Mouse (Mus musculus) midbrain, embryonic 13.5 days (tissue): ENCODE measurements around the gene Grap2. TPM values are rescaled to one million over a fixed set of nuclear protein-coding genes. Genes with fewer than 3 reads are reported as not detected.
"Not testable (repeated sequence)": the region's sequence is repeated elsewhere in the genome, so short reads cannot be mapped to it uniquely, and the experiment has no call there.

Source experiments
- ATAC-seq: fragments of 200-750 bp; cut with Nextera tagmentation; 2 replicates; pipeline ENCODE4 v1.8.0; 2017; ENCODE audit warnings: mild to moderate bottlenecking, moderate TSS enrichment, moderate library complexity
- H3K27ac ChIP-seq: fragments of 300-500 bp; sonication (generic); 2 replicates; pipeline ENCODE4 v1.5.1; 2015; ENCODE audit warnings: inconsistent platforms, mild to moderate bottlenecking, moderate library complexity
- H3K27me3 ChIP-seq: fragments of 300-500 bp; sonication (generic); 2 replicates; pipeline ENCODE4 v1.6.1; 2015; ENCODE audit warnings: mild to moderate bottlenecking, inconsistent platforms
- H3K36me3 ChIP-seq: fragments of 300-500 bp; sonication (generic); 2 replicates; pipeline ENCODE4 v1.6.1; 2015; ENCODE audit warnings: mild to moderate bottlenecking, inconsistent platforms
- H3K4me1 ChIP-seq: fragments of 300-500 bp; sonication (generic); replicated peaks from 2 replicates; pipeline ENCODE4 v1.6.1; 2015; ENCODE audit warnings: inconsistent platforms
- H3K4me2 ChIP-seq: fragments of 300-500 bp; sonication (generic); replicated peaks from 2 replicates; pipeline ENCODE4 v1.6.1; 2015; ENCODE audit warnings: moderate library complexity, mild to moderate bottlenecking, inconsistent platforms
- H3K4me3 ChIP-seq: fragments of 300-500 bp; sonication (generic); replicated peaks from 2 replicates; pipeline ENCODE4 v1.5.1; 2015; ENCODE audit warnings: mild to moderate bottlenecking, inconsistent platforms
- H3K9ac ChIP-seq: fragments of 300-500 bp; sonication (generic); replicated peaks from 2 replicates; pipeline ENCODE4 v1.6.1; 2015; ENCODE audit warnings: mild to moderate bottlenecking, inconsistent platforms
- H3K9me3 ChIP-seq: fragments of 300-500 bp; sonication (generic); 2 replicates; pipeline ENCODE4 v1.6.1; 2016; ENCODE audit warnings: mild to moderate bottlenecking, inconsistent platforms
- WGBS: fragments of 180-500 bp; shearing (Covaris S2); methylation state at CpG from one replicate; pipeline ENCODE4 v1.1.7; 2015; 5-methylcytosine and 5-hydroxymethylcytosine counted together
- polyA plus RNA-seq: library from polyadenylated mRNA; unstranded; fragments of >200 nt; fragmentation: Nextera tagmentation; extraction: Ambion mirVana; gene quantifications from 2 replicates; pipeline ENCODE4 v1.2.1, GENCODE M21; 2015

The Grap2 gene
- polyA plus RNA-seq, 1 experiment from 2014 or later = 1.0 TPM

- Histone ChIP-seq H3K9ac (no peak overlapping the region), H3K36me3 (no peaks in the 10 kb centered on the region), H3K27me3 (no peaks in the 10 kb centered on the region), H3K4me3 (no peak overlapping the region), H3K4me2 (no peak overlapping the region), H3K4me1 (peaks cover 5% of the 10 kb centered on the region), H3K27ac (no peak overlapping the region), H3K9me3 (no peaks in the 10 kb centered on the region)
- no peak for ATAC-seq
- WGBS = 89% methylated on average over 1 of the region's 1 CpGs
Measured at GRCm38 (mm10) chr15:80570226-80570625, 2.2 kb upstream of the Grap2 start.

DNA sequence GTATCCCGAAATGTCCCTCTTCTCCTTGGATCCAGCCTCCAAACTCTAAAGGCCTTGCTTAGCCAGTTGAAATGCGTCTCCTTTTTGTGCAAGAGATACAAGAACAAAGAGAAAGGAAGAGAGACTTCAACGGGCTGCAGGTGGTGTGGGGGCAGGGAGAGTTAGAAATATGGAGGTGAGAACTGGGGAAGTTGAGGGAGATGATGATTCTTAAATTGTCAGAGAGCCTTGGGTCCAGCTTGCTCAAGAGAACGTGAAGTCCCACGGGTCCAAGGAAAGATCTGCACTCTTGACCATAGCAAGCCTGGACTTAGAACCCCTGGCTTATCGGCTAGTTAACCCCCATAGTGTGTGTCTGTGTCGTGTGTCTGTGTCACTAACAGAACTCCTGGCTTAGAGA lies 783 bp upstream of the Grap2 start:
- no peak for ATAC-seq
- H3K4me3 ChIP-seq = no peak overlapping the region
- no peak overlapping the region for H3K27ac ChIP-seq
- H3K4me2 ChIP-seq = no peak overlapping the region
- no peaks in the 10 kb centered on the region for H3K9me3 ChIP-seq
- WGBS = 69% methylated on average over 7 of the region's 7 CpGs
- H3K27me3 ChIP-seq = 0 out of 2 replicates have a peak, but pooled peaks cover 5% of the 10 kb centered on the region
- no peak overlapping the region for H3K9ac ChIP-seq
- H3K4me1 ChIP-seq = no peaks in the 10 kb centered on the region
- H3K36me3 ChIP-seq = no peaks in the 10 kb centered on the region

DNA sequence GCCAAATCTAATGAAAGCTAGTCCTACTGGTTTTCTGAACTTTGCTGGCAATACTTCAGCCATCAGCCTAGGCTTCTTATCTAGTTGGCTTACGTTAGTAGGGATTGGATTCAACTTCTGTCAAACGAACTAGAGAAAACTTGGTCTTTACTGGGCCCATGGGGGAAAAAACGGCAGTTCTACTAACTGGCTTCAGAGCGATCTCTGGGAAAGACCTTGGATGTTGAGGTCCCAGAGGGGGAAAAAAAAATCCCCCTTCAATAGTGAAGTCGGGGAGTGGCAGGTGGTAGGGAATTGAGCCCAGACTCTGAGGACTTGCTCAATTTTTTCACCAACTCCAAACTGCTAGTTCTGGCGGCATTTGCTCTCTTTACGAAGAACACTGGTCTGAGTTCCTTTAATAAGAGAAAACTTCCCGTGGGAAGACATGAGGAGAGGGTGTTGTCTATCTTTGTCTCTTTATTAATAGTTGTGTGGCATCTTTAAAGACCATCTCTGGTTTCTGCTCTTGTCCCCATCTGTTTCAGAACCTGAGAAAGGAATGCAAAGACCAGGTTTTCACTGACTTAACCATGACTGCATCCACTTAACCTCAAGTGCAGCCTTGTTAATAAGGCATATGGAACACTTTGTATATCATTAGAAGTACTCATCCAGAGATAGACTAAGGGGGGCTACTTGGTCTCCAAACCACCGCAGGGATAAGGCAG lies 572 bp downstream of the Grap2 start:
- WGBS = 80% methylated on average over 9 of the region's 9 CpGs
- no peak overlapping the region for H3K4me3 ChIP-seq
- no peaks in the 10 kb centered on the region for H3K36me3 ChIP-seq
- no peak overlapping the region for H3K27ac ChIP-seq
- no peak for ATAC-seq
- H3K9ac ChIP-seq = no peak overlapping the region
- no peaks in the 10 kb centered on the region for H3K9me3 ChIP-seq
- no peak overlapping the region for H3K4me2 ChIP-seq
- H3K4me1 ChIP-seq = peaks cover 13% of the 10 kb centered on the region
- H3K27me3 ChIP-seq = peaks cover 8% of the 10 kb centered on the region; the same call in 1 of the 2 replicates

DNA sequence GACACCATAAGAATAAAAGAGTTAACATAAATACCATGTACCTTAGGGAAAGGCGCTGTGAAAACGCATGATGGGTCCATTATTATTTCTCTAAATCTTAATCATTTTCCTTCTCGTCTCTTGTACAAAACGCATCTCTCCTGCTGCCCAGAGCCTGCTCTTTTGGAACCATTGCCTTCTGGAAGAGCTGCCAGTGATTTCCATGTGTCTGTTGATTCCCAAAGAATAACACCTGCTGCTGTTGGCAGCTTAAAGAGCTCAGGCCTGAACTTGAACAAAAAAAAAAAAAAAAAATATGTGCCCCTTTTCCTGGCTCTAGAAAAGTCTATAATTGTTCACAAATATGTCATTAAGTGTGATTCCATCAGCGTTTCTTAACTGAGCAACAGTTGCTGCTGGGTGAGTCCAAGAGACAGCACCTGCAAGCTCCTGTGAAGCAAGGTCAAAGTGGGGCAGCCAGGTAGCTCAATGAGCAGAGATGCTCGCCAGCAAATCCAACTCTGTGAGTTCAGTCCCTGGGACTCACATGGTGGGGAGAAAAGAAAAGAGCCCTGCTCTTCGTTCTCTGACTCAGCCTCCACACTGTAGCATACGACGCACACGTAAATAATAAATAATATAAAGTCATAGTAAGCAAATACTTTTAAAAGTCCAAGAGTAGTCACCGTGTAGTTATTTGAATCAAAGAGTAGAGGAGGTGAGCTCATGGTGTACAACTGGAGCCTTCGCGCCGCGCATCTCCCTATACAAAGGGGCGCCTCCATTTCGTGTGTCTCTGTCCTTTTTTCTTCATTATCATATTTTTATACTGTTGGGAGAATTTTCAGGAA lies 2.0 kb downstream of the Grap2 start:
- 92% methylated on average over 17 of the region's 17 CpGs for WGBS
- no peak overlapping the region for H3K9ac ChIP-seq
- H3K4me3 ChIP-seq = no peak overlapping the region
- no peaks in the 10 kb centered on the region for H3K36me3 ChIP-seq
- H3K4me2 ChIP-seq = no peak overlapping the region
- peaks cover 8% of the 10 kb centered on the region; the same call in 1 of the 2 replicates for H3K27me3 ChIP-seq
- no peaks in the 10 kb centered on the region for H3K9me3 ChIP-seq
- no peak overlapping the region for H3K27ac ChIP-seq
- no peak for ATAC-seq
- H3K4me1 ChIP-seq = peaks cover 16% of the 10 kb centered on the region

DNA sequence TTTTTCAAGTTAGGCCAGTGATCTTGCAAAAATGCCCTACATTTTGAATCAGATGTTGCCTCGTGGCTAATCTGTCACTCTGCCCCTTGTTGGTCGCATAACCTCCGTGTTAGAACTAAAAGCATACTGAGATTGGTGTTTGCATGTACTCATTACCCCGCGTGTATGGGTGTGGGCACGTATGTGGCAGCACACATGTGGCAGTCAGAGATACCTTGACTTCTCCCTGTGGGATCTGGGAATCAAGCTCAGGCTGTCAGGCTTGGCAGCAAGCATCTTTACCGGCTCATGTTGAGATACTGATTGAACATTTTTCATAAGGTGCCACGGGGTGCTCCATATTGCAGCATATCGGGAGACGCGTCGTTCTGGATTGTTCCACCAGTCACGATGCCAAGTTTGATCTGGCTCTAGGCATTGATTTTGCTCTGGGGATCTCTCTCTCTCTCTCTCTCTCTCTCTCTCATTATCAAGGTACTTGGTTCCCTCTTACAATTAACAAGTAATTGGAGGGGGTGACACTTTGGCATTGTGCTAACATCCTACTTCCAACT lies 3.5 kb downstream of the Grap2 start:
- Histone ChIP-seq H3K27ac (no peak overlapping the region), H3K9ac (no peak overlapping the region), H3K36me3 (no peaks in the 10 kb centered on the region), H3K4me2 (no peak overlapping the region), H3K4me1 (peaks cover 16% of the 10 kb centered on the region), H3K4me3 (no peak overlapping the region), H3K9me3 (no peaks in the 10 kb centered on the region), H3K27me3 (peaks cover 8% of the 10 kb centered on the region; the same call in 1 of the 2 replicates)
- ATAC-seq = no peak
- WGBS = 91% methylated on average over 13 of the region's 13 CpGs

- Histone ChIP-seq H3K4me1 (peaks cover 16% of the 10 kb centered on the region), H3K36me3 (no peaks in the 10 kb centered on the region), H3K9me3 (no peaks in the 10 kb centered on the region), H3K4me2 (no peak overlapping the region), H3K4me3 (no peak overlapping the region), H3K27me3 (peaks cover 8% of the 10 kb centered on the region; the same call in 1 of the 2 replicates), H3K27ac (no peak overlapping the region), H3K9ac (no peak overlapping the region)
- ATAC-seq = no peak
- WGBS = 81% methylated on average over 11 of the region's 11 CpGs
Measured at GRCm38 (mm10) chr15:80576415-80576994, 4.1 kb downstream of the Grap2 start.

GRCm38 (mm10) chr15:80577166-80577960 lies 5.0 kb downstream of the Grap2 start:
- no peaks in the 10 kb centered on the region for H3K36me3 ChIP-seq
- H3K4me3 ChIP-seq = no peak overlapping the region
- H3K9ac ChIP-seq = no peak overlapping the region
- peaks cover 8% of the 10 kb centered on the region; the same call in 1 of the 2 replicates for H3K27me3 ChIP-seq
- WGBS = 5% methylated on average over 22 of the region's 22 CpGs
- no peak for ATAC-seq
- H3K27ac ChIP-seq = no peak overlapping the region
- peaks cover 16% of the 10 kb centered on the region for H3K4me1 ChIP-seq
- peak overlapping the region; percentile 31 for H3K4me2 ChIP-seq
- H3K9me3 ChIP-seq = no peaks in the 10 kb centered on the region

- peaks cover 16% of the 10 kb centered on the region for H3K4me1 ChIP-seq
Measured at GRCm38 (mm10) chr15:80579121-80579520, 6.7 kb downstream of the Grap2 start.

GRCm38 (mm10) chr15:80580585-80580984 lies 8.2 kb downstream of the Grap2 start:
- H3K36me3 ChIP-seq, H3K4me3 ChIP-seq, H3K27ac ChIP-seq, ATAC-seq, H3K9me3 ChIP-seq, H3K27me3 ChIP-seq, H3K4me2 ChIP-seq, H3K9ac ChIP-seq: not testable (repeated sequence)
- 69% methylated on average over 1 of the region's 1 CpGs for WGBS
- H3K4me1 ChIP-seq = peaks cover 16% of the 10 kb centered on the region

More at GRCm38 (mm10) chr15:80579121-80579520, 6.7 kb downstream of the Grap2 start:
- H3K9me3 ChIP-seq = no peaks in the 10 kb centered on the region
- no peak overlapping the region for H3K4me3 ChIP-seq
- whole genome bisulfite sequencing = 63% methylated on average over 3 of the region's 3 CpGs
- no peak overlapping the region for H3K9ac ChIP-seq
- no peak overlapping the region for H3K27ac ChIP-seq
- no peak overlapping the region for H3K4me2 ChIP-seq
- no peaks in the 10 kb centered on the region for H3K36me3 ChIP-seq
- peaks cover 8% of the 10 kb centered on the region; the same call in 1 of the 2 replicates for H3K27me3 ChIP-seq
- no peak for ATAC-seq

DNA sequence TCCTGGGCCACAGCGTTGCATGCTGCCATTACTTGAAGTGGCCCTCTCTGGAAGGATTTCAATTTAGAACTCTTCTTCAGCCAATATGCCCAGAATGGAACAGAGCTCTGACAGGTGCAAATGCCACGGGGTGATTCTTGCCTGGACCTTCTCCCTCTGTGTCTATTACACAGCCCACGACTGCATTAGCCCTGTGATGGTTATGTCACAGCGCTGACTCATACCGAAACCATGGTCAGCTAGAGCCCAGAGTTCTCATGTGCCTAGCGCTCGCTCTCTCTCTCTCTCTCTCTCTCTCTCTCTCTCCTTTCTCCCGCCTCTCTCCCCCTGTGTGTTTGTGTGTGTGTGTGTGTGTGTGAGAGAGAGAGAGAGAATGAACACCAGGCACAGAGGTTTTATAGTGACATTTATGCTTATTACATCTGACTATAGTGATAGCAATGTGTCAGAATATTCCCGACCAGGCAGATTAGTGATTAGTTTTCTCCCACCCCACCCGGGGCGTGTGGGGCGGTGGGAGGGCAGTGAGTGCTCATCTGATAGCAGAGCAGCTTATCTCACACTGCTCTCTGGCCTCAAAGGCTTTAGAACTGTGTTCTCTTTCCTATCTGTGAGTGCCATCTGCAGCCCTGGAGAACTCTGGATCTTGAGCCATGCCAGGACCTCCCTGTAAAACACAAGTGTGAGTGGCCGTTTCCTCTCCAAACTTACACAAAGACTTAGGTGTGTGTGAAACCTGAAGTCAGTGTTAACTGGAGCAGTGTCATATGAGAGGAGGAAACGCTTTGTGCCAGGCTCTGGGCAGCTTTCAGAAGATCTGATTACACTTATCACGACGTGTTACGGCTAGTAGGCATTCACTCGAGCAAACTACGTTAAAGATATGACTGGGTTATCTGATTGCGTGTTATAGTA lies 10.4 kb downstream of the Grap2 start:
- H3K4me3 ChIP-seq = no peak overlapping the region
- WGBS = 79% methylated on average over 20 of the region's 20 CpGs
- H3K9ac ChIP-seq = no peak overlapping the region
- H3K9me3 ChIP-seq = no peaks in the 10 kb centered on the region
- H3K27me3 ChIP-seq = no peaks in the 10 kb centered on the region
- H3K4me1 ChIP-seq = peaks cover 12% of the 10 kb centered on the region
- H3K27ac ChIP-seq = no peak overlapping the region
- no peaks in the 10 kb centered on the region for H3K36me3 ChIP-seq
- H3K4me2 ChIP-seq = no peak overlapping the region
- ATAC-seq = no peak
